Mouse (Mus musculus) ovary, postnatal 36 days (tissue): ENCODE measurements around the gene Wnt2.

ENCODE experiments used
- DNase-seq: peaks from one replicate; pipeline ENCODE4 v3.0.0; 2022; ENCODE audit warnings: low spot score, mixed read lengths

Gene Wnt2

GRCm38 (mm10) chr6:18029746-18030656, at the start of gene Wnt2:
TSS of gene Wnt2 (minus strand) at chr6:18030585.
- DNase-seq: peak; percentile 18

- no peak for DNase-seq
These were observed 48.2 kb upstream of the Wnt2 start for GRCm38 (mm10) chr6:18078615-18079014.

GRCm38 (mm10) chr6:18076986-18077385, 46.6 kb upstream of the Wnt2 start:
- no peak for DNase-seq

GRCm38 (mm10) chr6:18076577-18076976, 46.2 kb upstream of the Wnt2 start:
- no peak for DNase-seq

- no peak for DNase-seq
These were observed 27.5 kb upstream of the Wnt2 start for GRCm38 (mm10) chr6:18057899-18058298.

GRCm38 (mm10) chr6:18051702-18052101, 21.3 kb upstream of the Wnt2 start:
- DNase-seq: no peak

GRCm38 (mm10) chr6:18044299-18044698, 13.9 kb upstream of the Wnt2 start:
- DNase-seq: no peak

- no peak for DNase-seq
These were observed 12.8 kb upstream of the Wnt2 start for GRCm38 (mm10) chr6:18043172-18043571.

GRCm38 (mm10) chr6:18032271-18032670, 1.9 kb upstream of the Wnt2 start:
- DNase-seq: no peak

- DNase-seq: peak; percentile 53
These were observed 1.2 kb upstream of the Wnt2 start for GRCm38 (mm10) chr6:18031509-18032010.

GRCm38 (mm10) chr6:18030868-18031508, 603 bp upstream of the Wnt2 start:
- no peak for DNase-seq

- no peak for DNase-seq
These were observed 6.1 kb downstream of the Wnt2 start for GRCm38 (mm10) chr6:18024133-18024794.

GRCm38 (mm10) chr6:18013346-18013745, 17.0 kb downstream of the Wnt2 start:
- DNase-seq: no peak

GRCm38 (mm10) chr6:18007356-18007755, 23.0 kb downstream of the Wnt2 start:
- DNase-seq: no peak

GRCm38 (mm10) chr6:18002065-18002464, 28.3 kb downstream of the Wnt2 start:
- DNase-seq: no peak

- DNase-seq: no peak
These were observed 31.9 kb downstream of the Wnt2 start for GRCm38 (mm10) chr6:17998497-17998896.

- DNase-seq: no peak
These were observed 35.2 kb downstream of the Wnt2 start for GRCm38 (mm10) chr6:17994956-17995790.

- peak; percentile 4 for DNase-seq
These were observed 38.8 kb downstream of the Wnt2 start for GRCm38 (mm10) chr6:17991625-17992024.

GRCm38 (mm10) chr6:17990173-17991028, 40.0 kb downstream of the Wnt2 start:
- DNase-seq: no peak

- DNase-seq: no peak
These were observed 51.0 kb downstream of the Wnt2 start for GRCm38 (mm10) chr6:17979361-17979760.

- DNase-seq: no peak
These were observed 51.5 kb downstream of the Wnt2 start for GRCm38 (mm10) chr6:17978881-17979280.
